20 mouse cellular contexts compared by ENCODE assay signal in the genomic region with DNA sequence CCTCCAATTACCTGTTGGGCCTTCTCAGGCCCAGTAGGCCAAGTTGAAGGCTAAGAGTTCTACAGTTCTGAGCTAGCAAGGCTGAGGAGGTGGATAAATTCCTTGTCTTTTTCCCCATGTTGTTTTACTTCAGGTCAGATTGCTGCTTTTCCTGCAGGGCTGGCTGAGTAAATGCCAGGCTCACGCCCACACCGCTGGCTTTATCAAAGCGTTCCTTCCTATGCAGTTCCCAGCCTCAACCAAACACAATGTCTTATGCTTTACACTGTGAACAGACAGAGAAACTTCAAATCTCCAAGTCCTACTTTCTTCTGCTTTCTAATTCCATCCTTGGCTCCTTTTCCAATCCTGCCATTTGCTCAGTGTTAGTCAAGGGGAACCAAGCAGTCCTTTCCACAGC.
A peak's percentile ranks its signal among the peaks of the same experiment; 100 is the strongest.
DNase-seq lines count a peak whose midpoint lies in the region; ATAC-seq lines count a peak whose summit lies in the region.
"Had no signal": no experiment of that assay in that cellular context is flagged by ENCODE, and none has a peak within 500 bp of the region (broad histone marks: within the 10 kb centered on the region; RNA-seq: fewer than 3 reads in every experiment).

No protein-coding gene starts in this region.

- H3K4me3 ChIP-seq in heart, embryonic 10.5 days = no peak overlapping the region
- H3K4me3 ChIP-seq in midbrain, embryonic 14.5 days (replicated peaks; ENCODE audit: low read depth, low read length) = no peak overlapping the region
- H3K4me3 ChIP-seq: hindbrain, embryonic 15.5 days; limb, embryonic 13.5 days; liver, embryonic 12.5 days; midbrain, embryonic 12.5 days had no signal

- peak; percentile 60 for DNase-seq in heart, adult 11 months
- no peak for DNase-seq in heart, embryonic 10.5 days (ENCODE audit: low spot score)
- DNase-seq in right cerebral cortex, adult 18-20 months = peak; percentile 81
- no peak for DNase-seq in right cerebral cortex, postnatal 4 days
- DNase-seq in right cerebral cortex, postnatal 10 days (ENCODE audit: low spot score in 2 of 2) = peak; percentile 35 to 36
- no peak for DNase-seq in midbrain, embryonic 14.5 days
- no peak for DNase-seq in spleen, postnatal 10 days (ENCODE audit: low spot score in 2 of 2)
- DNase-seq: adrenal gland, postnatal 36 days; cerebellum, adult 11 months; cerebellum, postnatal 25 days; gastrocnemius, postnatal 36 days; kidney, adult 2 months; lung, adult 2 months had no signal

- no peaks in the 10 kb centered on the region for H3K9me3 ChIP-seq in heart, embryonic 10.5 days
- no peaks in the 10 kb centered on the region for H3K9me3 ChIP-seq in midbrain, embryonic 14.5 days (ENCODE audit: control insufficient read depth, low read length)
- H3K9me3 ChIP-seq: hindbrain, embryonic 15.5 days; limb, embryonic 13.5 days; liver, embryonic 12.5 days; midbrain, embryonic 12.5 days had no signal

- no peak for ATAC-seq in midbrain, embryonic 14.5 days (ENCODE audit: low FRiP score, low TSS enrichment)
- ATAC-seq: CD4-positive, CD25-positive, alpha-beta regulatory T cell, adult 4 months; liver, embryonic 12.5 days had no signal

- H3K4me2 ChIP-seq in midbrain, embryonic 14.5 days (ENCODE audit: low read length) = no peak overlapping the region
- H3K4me2 ChIP-seq: hindbrain, embryonic 15.5 days; limb, embryonic 13.5 days; liver, embryonic 12.5 days; midbrain, embryonic 12.5 days had no signal

- H3K9ac ChIP-seq in midbrain, embryonic 14.5 days (replicated peaks; ENCODE audit: low read length) = no peak overlapping the region
- H3K9ac ChIP-seq: hindbrain, embryonic 15.5 days; limb, embryonic 13.5 days; liver, embryonic 12.5 days; midbrain, embryonic 12.5 days had no signal

- 60% methylated on average over 3 of the region's 3 CpGs for WGBS in heart, embryonic 10.5 days
- 88% methylated on average over 3 of the region's 3 CpGs for WGBS in midbrain, embryonic 14.5 days

- H3K27me3 ChIP-seq in heart, embryonic 10.5 days (ENCODE audit: insufficient read depth, poor library complexity, severe bottlenecking) = no peaks in the 10 kb centered on the region
- no peaks in the 10 kb centered on the region for H3K27me3 ChIP-seq in midbrain, embryonic 14.5 days (ENCODE audit: control insufficient read depth, insufficient read depth, low read length)
- H3K27me3 ChIP-seq: hindbrain, embryonic 15.5 days; limb, embryonic 13.5 days; liver, embryonic 12.5 days; midbrain, embryonic 12.5 days had no signal

- no peak overlapping the region for H3K27ac ChIP-seq in heart, embryonic 10.5 days
- no peak overlapping the region for H3K27ac ChIP-seq in midbrain, embryonic 14.5 days (replicated peaks; ENCODE audit: low read depth, low read length)
- H3K27ac ChIP-seq: hindbrain, embryonic 15.5 days; kidney, postnatal 0 days; limb, embryonic 13.5 days; liver, embryonic 12.5 days; midbrain, embryonic 12.5 days; stomach, postnatal 0 days had no signal

- H3K4me1 ChIP-seq in heart, embryonic 10.5 days = peaks cover 9% of the 10 kb centered on the region
- 0 out of 2 replicates have a peak, but pooled peaks cover 6% of the 10 kb centered on the region for H3K4me1 ChIP-seq in midbrain, embryonic 14.5 days (ENCODE audit: control insufficient read depth, insufficient read depth, low read length)
- H3K4me1 ChIP-seq: hindbrain, embryonic 15.5 days; limb, embryonic 13.5 days; liver, embryonic 12.5 days had no signal

- H3K36me3 ChIP-seq in heart, embryonic 10.5 days = no peaks in the 10 kb centered on the region
- no peaks in the 10 kb centered on the region for H3K36me3 ChIP-seq in midbrain, embryonic 14.5 days (ENCODE audit: control insufficient read depth, insufficient read depth, low read length)
- H3K36me3 ChIP-seq: hindbrain, embryonic 15.5 days; limb, embryonic 13.5 days; liver, embryonic 12.5 days; midbrain, embryonic 12.5 days had no signal

Comparison
In these comparisons a context has a peak if more than half of its experiments do, and no peak if none do; other contexts are left out.
1. DNase-seq: peak in heart, adult 11 months (single experiment), right cerebral cortex, adult 18-20 months (single experiment) and right cerebral cortex, postnatal 10 days (2 of 2); none in heart, embryonic 10.5 days (single experiment), right cerebral cortex, postnatal 4 days (single experiment), midbrain, embryonic 14.5 days (single experiment) and spleen, postnatal 10 days (0 of 2).